Mouse (Mus musculus): Measurements from ENCODE around the gene Man1a2. TPM values are rescaled to one million over a fixed set of nuclear protein-coding genes. Genes with fewer than 3 reads are reported as not detected.

The Man1a2 gene
- polyA plus RNA-seq, 1 experiment from 2014 or later = 30.7 TPM

DNA sequence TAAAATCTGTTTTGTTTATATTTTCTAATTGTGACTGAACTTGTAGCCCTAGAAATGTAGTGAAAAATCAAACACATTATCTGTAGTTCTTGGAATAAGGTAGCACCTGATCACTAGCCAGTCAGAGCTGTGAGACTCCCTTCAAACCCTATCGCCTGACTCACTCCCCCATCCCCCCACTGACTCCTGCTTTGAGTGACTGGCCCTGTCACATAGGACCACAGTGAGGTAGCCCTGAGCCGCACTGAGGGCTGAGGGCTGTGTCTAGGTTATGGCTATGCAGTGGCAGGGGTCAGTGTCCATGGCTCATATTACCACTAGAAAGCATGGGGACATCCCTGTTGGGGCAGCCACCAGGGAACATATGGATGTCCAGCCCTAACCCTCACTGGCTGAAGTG is 80.8 kb downstream of the Man1a2 start:
- H3K4me1 ChIP-seq (ENCODE audit: control insufficient read depth, insufficient read depth, low read length) = no peaks in the 10 kb centered on the region
- no peaks in the 10 kb centered on the region for H3K27me3 ChIP-seq (ENCODE audit: control insufficient read depth, insufficient read depth, low read depth, low read length)
- no peak overlapping the region for H3K4me3 ChIP-seq (ENCODE audit: low read depth, low read length)
- H3K36me3 ChIP-seq (ENCODE audit: control insufficient read depth, insufficient read depth, low read length) = no peaks in the 10 kb centered on the region
- no peak overlapping the region for H3K9ac ChIP-seq (ENCODE audit: low read depth, low read length)
- no peak for ATAC-seq
- WGBS = 92% methylated on average over 2 of the region's 2 CpGs
- H3K4me2 ChIP-seq (ENCODE audit: low read length) = no peak overlapping the region
- no peak overlapping the region for H3K27ac ChIP-seq (ENCODE audit: low read length)
- 0 out of 2 replicates have a peak, but pooled peaks cover 2% of the 10 kb centered on the region for H3K9me3 ChIP-seq (replicated peaks; ENCODE audit: control insufficient read depth, low read length, poor library complexity, severe bottlenecking)

DNA sequence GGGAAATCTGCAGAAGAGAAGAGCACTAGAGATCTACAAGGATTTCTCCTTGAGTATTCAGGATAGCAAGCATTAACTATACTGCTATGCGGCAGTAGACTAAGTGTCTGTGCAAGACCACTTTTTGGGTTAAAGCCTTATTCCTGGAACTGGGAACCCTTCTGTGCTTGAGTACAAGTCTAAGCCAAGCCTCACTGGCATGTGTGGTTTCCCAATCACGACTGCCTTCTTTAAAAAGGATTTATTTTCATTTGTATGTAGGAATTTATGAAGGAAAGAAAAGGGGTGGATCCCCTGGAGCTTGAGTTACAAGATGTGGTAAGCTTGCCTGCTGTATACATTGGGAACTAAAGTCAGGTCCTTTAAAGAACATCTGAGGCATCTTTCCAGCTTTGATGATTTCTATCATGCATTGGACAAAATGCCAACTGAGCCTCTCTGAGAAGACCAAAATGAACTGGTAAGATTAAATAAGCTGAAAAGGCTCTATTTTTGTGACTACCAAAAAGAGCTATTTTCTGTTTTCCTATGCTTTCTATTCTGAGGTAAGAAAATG is 86.0 kb downstream of the Man1a2 start:
- H3K36me3 ChIP-seq (ENCODE audit: control insufficient read depth, insufficient read depth, low read length) = no peaks in the 10 kb centered on the region
- 0 out of 2 replicates have a peak, but pooled peaks cover 2% of the 10 kb centered on the region for H3K9me3 ChIP-seq (replicated peaks; ENCODE audit: control insufficient read depth, low read length, poor library complexity, severe bottlenecking)
- 86% methylated on average over 2 of the region's 2 CpGs for WGBS

DNA sequence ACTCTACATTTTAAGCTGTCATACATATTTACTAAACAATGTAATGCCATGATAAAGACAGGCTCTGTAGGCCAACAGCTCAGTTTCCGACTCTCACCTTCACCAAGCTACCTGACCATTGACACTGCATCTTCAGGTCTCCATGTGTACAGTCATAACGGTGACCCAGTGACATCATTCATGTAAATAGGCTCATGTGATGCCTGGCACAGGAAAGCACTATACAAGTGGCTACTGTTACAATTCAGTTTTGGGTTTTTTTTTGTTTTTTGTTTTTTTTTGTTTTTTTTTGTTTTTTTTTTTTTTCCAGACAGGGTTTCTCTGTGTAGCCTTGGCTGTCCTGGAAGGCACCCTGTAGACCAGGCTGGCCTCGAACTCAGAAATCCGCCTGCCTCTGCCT is 94.2 kb downstream of the Man1a2 start:
- WGBS = 100% methylated on average over 4 of the region's 4 CpGs
- Histone ChIP-seq H3K27ac (ENCODE audit: low read length) (no peak overlapping the region), H3K9ac (ENCODE audit: low read depth, low read length) (no peak overlapping the region), H3K4me2 (ENCODE audit: low read length) (no peak overlapping the region), H3K27me3 (ENCODE audit: control insufficient read depth, insufficient read depth, low read depth, low read length) (no peaks in the 10 kb centered on the region), H3K4me1 (ENCODE audit: control insufficient read depth, insufficient read depth, low read length) (no peaks in the 10 kb centered on the region), H3K36me3 (ENCODE audit: control insufficient read depth, insufficient read depth, low read length) (no peaks in the 10 kb centered on the region), H3K9me3 (replicated peaks; ENCODE audit: control insufficient read depth, low read length, poor library complexity, severe bottlenecking) (no peaks in the 10 kb centered on the region), H3K4me3 (ENCODE audit: low read depth, low read length) (no peak overlapping the region)
- no peak for ATAC-seq

More for the DNA sequence above, 86.0 kb downstream of the Man1a2 start:
- Histone ChIP-seq H3K4me1 (ENCODE audit: control insufficient read depth, insufficient read depth, low read length) (no peaks in the 10 kb centered on the region), H3K27ac (ENCODE audit: low read length) (no peak overlapping the region), H3K4me2 (ENCODE audit: low read length) (no peak overlapping the region), H3K27me3 (ENCODE audit: control insufficient read depth, insufficient read depth, low read depth, low read length) (no peaks in the 10 kb centered on the region), H3K9ac (ENCODE audit: low read depth, low read length) (no peak overlapping the region), H3K4me3 (ENCODE audit: low read depth, low read length) (no peak overlapping the region)
- no peak for ATAC-seq

DNA sequence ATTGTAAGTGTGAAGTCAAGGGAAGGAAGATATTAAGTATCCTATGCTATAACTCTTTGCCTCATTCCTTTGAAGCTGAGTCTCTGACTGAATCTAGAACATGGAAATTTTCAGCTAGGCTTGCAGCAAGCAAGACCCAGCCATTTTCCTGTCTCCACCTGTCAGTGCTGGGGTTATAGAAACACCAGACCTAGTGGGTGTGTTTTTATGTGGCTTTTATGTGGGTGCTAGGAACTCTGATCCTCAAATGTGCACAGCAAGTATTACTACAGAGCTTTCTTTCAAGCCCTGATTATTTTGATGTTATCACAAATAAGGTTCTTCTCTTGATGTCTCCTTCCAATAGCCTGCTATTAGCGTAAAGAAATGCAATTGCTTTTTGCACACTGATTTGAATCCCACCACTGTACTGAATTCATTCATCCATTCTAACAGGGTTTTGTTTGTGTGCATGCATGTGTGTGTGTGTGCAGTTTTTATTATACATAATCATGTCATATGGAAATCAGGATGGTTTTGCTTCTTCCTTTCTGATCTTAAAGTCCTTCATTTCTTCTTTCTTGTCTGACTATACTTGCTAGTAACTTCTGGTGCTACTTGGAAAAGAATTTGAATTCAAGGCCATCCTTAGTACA is 102.5 kb downstream of the Man1a2 start:
- no peak overlapping the region for H3K27ac ChIP-seq (ENCODE audit: low read length)
- no peak overlapping the region for H3K4me2 ChIP-seq (ENCODE audit: low read length)
- 71% methylated on average over 1 of the region's 1 CpGs for WGBS
- no peaks in the 10 kb centered on the region for H3K36me3 ChIP-seq (ENCODE audit: control insufficient read depth, insufficient read depth, low read length)
- no peak for ATAC-seq
- H3K4me3 ChIP-seq (ENCODE audit: low read depth, low read length) = no peak overlapping the region
- no peaks in the 10 kb centered on the region for H3K9me3 ChIP-seq (replicated peaks; ENCODE audit: control insufficient read depth, low read length, poor library complexity, severe bottlenecking)
- no peak overlapping the region for H3K9ac ChIP-seq (ENCODE audit: low read depth, low read length)
- no peaks in the 10 kb centered on the region for H3K4me1 ChIP-seq (ENCODE audit: control insufficient read depth, insufficient read depth, low read length)
- no peaks in the 10 kb centered on the region for H3K27me3 ChIP-seq (ENCODE audit: control insufficient read depth, insufficient read depth, low read depth, low read length)

DNA sequence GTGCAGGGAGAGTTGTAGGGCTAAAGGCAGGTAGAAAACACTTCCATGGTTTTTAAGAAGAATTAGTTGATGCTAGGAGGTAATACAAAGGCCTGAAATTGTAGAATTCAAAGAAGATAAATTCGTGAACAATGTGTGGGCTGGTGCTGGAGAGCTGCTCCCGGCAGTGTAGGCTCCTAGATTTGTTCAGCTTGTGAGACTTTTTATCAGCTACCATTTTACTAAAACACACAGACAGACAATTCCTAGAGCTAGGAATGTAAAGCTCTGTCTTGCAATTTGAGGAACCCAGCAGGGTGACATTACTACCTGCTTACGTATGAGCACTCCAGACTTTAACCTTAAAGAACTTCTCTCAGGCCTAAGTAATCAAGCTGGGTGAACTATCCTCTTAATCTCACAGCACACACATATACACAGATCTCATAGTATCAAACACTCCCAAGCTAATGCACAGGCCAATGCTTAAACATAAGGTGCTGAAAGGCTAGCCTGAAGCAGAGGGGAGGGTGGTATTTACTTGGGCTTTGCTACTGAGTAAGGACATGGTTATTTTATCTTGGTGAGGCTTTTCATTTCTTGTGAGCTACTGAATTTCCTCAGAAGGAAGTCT is 112.6 kb downstream of the Man1a2 start:
- ATAC-seq = no peak

DNA sequence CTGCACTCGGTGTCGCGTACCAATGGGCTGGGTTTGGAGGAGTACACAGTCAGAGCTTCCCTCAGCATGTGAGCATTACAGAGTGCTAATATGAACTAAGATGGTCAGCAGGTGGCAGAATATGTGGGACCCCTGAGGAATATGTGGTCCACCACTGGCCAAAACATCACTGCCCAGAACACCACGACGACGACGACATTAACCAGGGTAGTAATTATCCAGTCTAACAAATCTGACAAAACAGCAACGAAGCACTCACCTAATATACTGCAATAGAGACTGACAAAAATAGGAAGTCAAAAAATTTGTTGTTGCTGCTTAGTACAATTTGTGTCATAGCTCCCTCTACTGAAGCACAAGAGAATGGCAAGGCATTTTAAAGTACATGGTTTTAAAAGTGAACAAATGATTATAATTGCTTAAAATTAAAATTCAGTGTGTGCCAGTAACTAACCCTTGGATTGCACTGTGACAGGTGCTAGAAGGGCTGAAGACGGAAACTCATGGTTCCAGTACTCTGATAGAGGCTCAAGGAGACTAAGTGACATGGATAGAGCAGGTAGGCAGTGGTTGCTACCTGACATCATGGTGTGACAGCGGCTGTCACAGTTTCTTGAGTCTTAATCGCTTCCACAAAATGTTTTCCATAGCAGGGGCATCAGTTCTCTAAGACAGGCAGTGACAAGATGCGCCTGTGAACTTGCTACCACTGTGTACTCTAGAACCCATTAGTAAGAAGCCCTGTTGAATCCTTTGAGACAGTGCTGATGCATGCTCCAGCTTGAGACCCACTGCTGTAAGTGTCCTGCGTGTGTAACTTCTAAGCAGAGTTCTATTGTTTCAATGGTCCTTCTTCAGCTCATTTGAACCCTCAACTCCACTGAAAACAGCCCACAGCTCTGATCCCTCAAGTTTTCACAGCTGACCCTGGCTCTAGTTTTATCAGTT is 116.6 kb downstream of the Man1a2 start:
- ATAC-seq = peak; percentile 56; the same call in 1 of the 2 replicates

More for the DNA sequence above, 112.6 kb downstream of the Man1a2 start:
- 67% methylated on average over 3 of the region's 3 CpGs for WGBS
- H3K9ac ChIP-seq (ENCODE audit: low read depth, low read length) = no peak overlapping the region
- H3K4me3 ChIP-seq (ENCODE audit: low read depth, low read length) = no peak overlapping the region
- no peak overlapping the region for H3K27ac ChIP-seq (ENCODE audit: low read length)
- 0 out of 2 replicates have a peak, but pooled peaks cover 2% of the 10 kb centered on the region for H3K36me3 ChIP-seq (ENCODE audit: control insufficient read depth, insufficient read depth, low read length)
- H3K4me2 ChIP-seq (ENCODE audit: low read length) = no peak overlapping the region
- H3K27me3 ChIP-seq (ENCODE audit: control insufficient read depth, insufficient read depth, low read depth, low read length) = no peaks in the 10 kb centered on the region
- no peaks in the 10 kb centered on the region for H3K4me1 ChIP-seq (ENCODE audit: control insufficient read depth, insufficient read depth, low read length)
- no peaks in the 10 kb centered on the region for H3K9me3 ChIP-seq (replicated peaks; ENCODE audit: control insufficient read depth, low read length, poor library complexity, severe bottlenecking)

DNA sequence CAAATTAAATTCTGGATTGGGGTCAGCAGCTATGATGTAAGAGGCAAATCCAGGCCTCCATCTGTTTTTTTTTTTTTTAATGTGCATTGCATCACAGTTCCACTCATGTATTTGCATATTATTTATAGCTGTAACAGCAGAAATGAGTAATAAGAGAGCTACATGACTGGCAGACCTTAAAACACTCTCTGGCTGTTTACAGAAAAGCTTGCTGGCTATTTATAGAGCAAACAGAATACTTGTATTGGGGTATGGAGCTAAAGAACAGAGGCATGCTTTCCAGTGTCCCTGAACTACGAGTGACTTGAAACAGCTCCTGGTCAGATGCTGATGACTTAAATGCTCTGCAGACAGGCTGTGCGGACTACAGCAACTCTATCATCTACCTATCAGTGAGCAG is 121.7 kb downstream of the Man1a2 start:
- Histone ChIP-seq H3K9me3 (replicated peaks; ENCODE audit: control insufficient read depth, low read length, poor library complexity, severe bottlenecking) (no peaks in the 10 kb centered on the region), H3K4me3 (ENCODE audit: low read depth, low read length) (no peak overlapping the region), H3K27me3 (ENCODE audit: control insufficient read depth, insufficient read depth, low read depth, low read length) (no peaks in the 10 kb centered on the region), H3K4me1 (ENCODE audit: control insufficient read depth, insufficient read depth, low read length) (no peaks in the 10 kb centered on the region), H3K9ac (ENCODE audit: low read depth, low read length) (no peak overlapping the region), H3K4me2 (ENCODE audit: low read length) (no peak overlapping the region), H3K27ac (ENCODE audit: low read length) (no peak overlapping the region), H3K36me3 (ENCODE audit: control insufficient read depth, insufficient read depth, low read length) (0 out of 2 replicates have a peak, but pooled peaks cover 5% of the 10 kb centered on the region)
- ATAC-seq = no peak
- WGBS = 87% methylated on average over 2 of the region's 2 CpGs

More for the DNA sequence above, 116.6 kb downstream of the Man1a2 start:
- no peak overlapping the region for H3K9ac ChIP-seq (ENCODE audit: low read depth, low read length)
- WGBS = 85% methylated on average over 13 of the region's 13 CpGs
- no peaks in the 10 kb centered on the region for H3K36me3 ChIP-seq (ENCODE audit: control insufficient read depth, insufficient read depth, low read length)
- H3K4me1 ChIP-seq (ENCODE audit: control insufficient read depth, insufficient read depth, low read length) = no peaks in the 10 kb centered on the region
- H3K9me3 ChIP-seq (replicated peaks; ENCODE audit: control insufficient read depth, low read length, poor library complexity, severe bottlenecking) = no peaks in the 10 kb centered on the region
- no peak overlapping the region for H3K4me3 ChIP-seq (ENCODE audit: low read depth, low read length)
- no peaks in the 10 kb centered on the region for H3K27me3 ChIP-seq (ENCODE audit: control insufficient read depth, insufficient read depth, low read depth, low read length)
- no peak overlapping the region for H3K4me2 ChIP-seq (ENCODE audit: low read length)
- no peak overlapping the region for H3K27ac ChIP-seq (ENCODE audit: low read length)

DNA sequence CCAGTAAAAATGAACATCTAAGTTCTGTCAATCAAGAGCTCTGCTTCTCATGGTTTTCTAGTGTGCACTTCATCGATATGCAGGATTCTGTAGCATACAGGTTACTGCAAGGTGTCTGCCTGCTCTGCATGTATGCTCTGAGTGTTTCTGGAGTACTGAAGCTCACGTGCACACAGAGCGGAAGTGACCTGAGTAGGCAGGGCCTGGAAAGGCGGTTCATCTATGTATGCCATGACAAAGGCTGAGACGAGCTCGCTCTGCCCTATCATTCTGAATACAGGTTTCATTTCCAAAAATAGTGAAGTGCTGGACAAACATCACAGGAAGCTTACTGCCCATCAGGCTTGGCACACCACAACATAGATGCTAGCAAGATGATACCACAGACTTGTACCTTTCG is 122.8 kb downstream of the Man1a2 start:
- no peaks in the 10 kb centered on the region for H3K27me3 ChIP-seq (ENCODE audit: control insufficient read depth, insufficient read depth, low read depth, low read length)
- no peak overlapping the region for H3K27ac ChIP-seq (ENCODE audit: low read length)
- no peaks in the 10 kb centered on the region for H3K9me3 ChIP-seq (replicated peaks; ENCODE audit: control insufficient read depth, low read length, poor library complexity, severe bottlenecking)
- WGBS = 90% methylated on average over 7 of the region's 7 CpGs
- no peak overlapping the region for H3K4me2 ChIP-seq (ENCODE audit: low read length)
- no peak for ATAC-seq
- no peak overlapping the region for H3K9ac ChIP-seq (ENCODE audit: low read depth, low read length)
- H3K4me1 ChIP-seq (ENCODE audit: control insufficient read depth, insufficient read depth, low read length) = no peaks in the 10 kb centered on the region
- 0 out of 2 replicates have a peak, but pooled peaks cover 5% of the 10 kb centered on the region for H3K36me3 ChIP-seq (ENCODE audit: control insufficient read depth, insufficient read depth, low read length)
- H3K4me3 ChIP-seq (ENCODE audit: low read depth, low read length) = no peak overlapping the region
